In the genomic region with DNA sequence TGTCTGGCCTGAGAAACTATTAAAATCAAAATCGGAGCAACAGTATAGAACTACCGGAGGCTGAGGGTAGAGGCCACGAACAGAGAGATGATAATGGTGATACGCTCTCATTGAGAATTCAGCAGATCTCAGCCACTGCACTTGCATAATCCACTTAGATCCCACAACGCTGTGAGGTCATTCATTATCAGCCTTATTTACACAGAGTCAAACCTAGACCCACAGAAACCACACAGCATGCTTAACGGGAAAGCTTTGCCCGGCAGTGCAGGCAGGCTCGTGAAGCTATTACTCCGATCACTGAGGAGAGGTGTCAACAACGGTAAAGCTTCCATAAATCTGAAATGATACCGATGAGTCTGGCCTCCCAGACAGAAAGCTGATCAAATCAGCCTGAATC, we compare ENCODE assay signal across 21 mouse cellular contexts.
"Had no signal": no experiment of that assay in that cellular context is flagged by ENCODE, and none has a peak within 500 bp of the region (broad histone marks: within the 10 kb centered on the region; RNA-seq: fewer than 3 reads in every experiment).

No protein-coding gene starts in this region.

- H3K9me3 ChIP-seq: limb, embryonic 10.5 days; limb, embryonic 13.5 days; liver, embryonic 12.5 days; liver, embryonic 15.5 days; lung, embryonic 15.5 days; megakaryocyte, embryonic 14.5 days had no signal

- H3K4me1 ChIP-seq: liver, embryonic 12.5 days; liver, embryonic 15.5 days; lung, embryonic 15.5 days; megakaryocyte, embryonic 14.5 days had no signal

- H3K27me3 ChIP-seq: liver, embryonic 12.5 days; liver, embryonic 15.5 days; lung, embryonic 15.5 days; megakaryocyte, embryonic 14.5 days had no signal

- H3K4me3 ChIP-seq: layer of hippocampus, adult 2 months; limb, embryonic 10.5 days; limb, embryonic 13.5 days; liver, embryonic 12.5 days; liver, embryonic 15.5 days; lung, embryonic 15.5 days; megakaryocyte, embryonic 14.5 days had no signal

- DNase-seq: kidney, adult 2 months; kidney, postnatal 25 days; layer of hippocampus, adult 9-11 months; liver; lung, adult 18-20 months; lung, postnatal 10 days; lung, postnatal 36 days; retina, postnatal 1 day; right cerebral cortex, postnatal 25 days; spleen, adult 18-20 months; thymus, adult 18-20 months; thymus, postnatal 36 days had no signal

- H3K9ac ChIP-seq: limb, embryonic 13.5 days; liver, embryonic 12.5 days; liver, embryonic 15.5 days; lung, embryonic 15.5 days had no signal

- H3K36me3 ChIP-seq: limb, embryonic 10.5 days; limb, embryonic 13.5 days; liver, embryonic 12.5 days; liver, embryonic 15.5 days; lung, embryonic 15.5 days had no signal

- H3K27ac ChIP-seq: kidney, postnatal 0 days; layer of hippocampus, adult 2 months; limb, embryonic 10.5 days; limb, embryonic 13.5 days; liver, embryonic 12.5 days; liver, embryonic 15.5 days; lung, embryonic 15.5 days had no signal

- H3K4me2 ChIP-seq: limb, embryonic 13.5 days; liver, embryonic 12.5 days; liver, embryonic 15.5 days; lung, embryonic 15.5 days had no signal

- ATAC-seq: intestine, postnatal 0 days; liver, embryonic 12.5 days had no signal
